ENCODE assay signal across 13 mouse cellular contexts in genomic region chr3:27196529-27196928, GRCm38 (mm10).
"Had no signal": no experiment of that assay in that cellular context is flagged by ENCODE, and none has a peak within 500 bp of the region (broad histone marks: within the 10 kb centered on the region; RNA-seq: fewer than 3 reads in every experiment).

No protein-coding gene starts in this region.

- H3K4me1 ChIP-seq: limb, embryonic 13.5 days; midbrain, embryonic 15.5 days; neural tube, embryonic 13.5 days had no signal

- H3K9ac ChIP-seq: hindbrain, embryonic 14.5 days; limb, embryonic 13.5 days; liver, embryonic 14.5 days; midbrain, embryonic 15.5 days; neural tube, embryonic 13.5 days had no signal

- H3K4me2 ChIP-seq: hindbrain, embryonic 14.5 days; limb, embryonic 13.5 days; midbrain, embryonic 11.5 days; midbrain, embryonic 15.5 days; neural tube, embryonic 13.5 days had no signal

- H3K27me3 ChIP-seq: limb, embryonic 13.5 days; midbrain, embryonic 15.5 days; neural tube, embryonic 13.5 days had no signal

- H3K9me3 ChIP-seq: limb, embryonic 13.5 days; midbrain, embryonic 15.5 days; neural tube, embryonic 13.5 days had no signal

- ATAC-seq: lung, postnatal 0 days had no signal

- H3K36me3 ChIP-seq: limb, embryonic 13.5 days; midbrain, embryonic 15.5 days; neural tube, embryonic 13.5 days had no signal

- H3K4me3 ChIP-seq: limb, embryonic 13.5 days; midbrain, embryonic 15.5 days; neural tube, embryonic 13.5 days had no signal

- H3K27ac ChIP-seq: hindbrain, embryonic 14.5 days; limb, embryonic 13.5 days; liver, embryonic 14.5 days; midbrain, embryonic 15.5 days; neural tube, embryonic 13.5 days; stomach, postnatal 0 days had no signal

- DNase-seq: lung, adult 18-20 months; lung, postnatal 36 days; retina, postnatal 1 day; right cerebral cortex, postnatal 14 days; thymus, postnatal 4 days had no signal
